ENCODE assay signal across 9 mouse cellular contexts in the genomic region with DNA sequence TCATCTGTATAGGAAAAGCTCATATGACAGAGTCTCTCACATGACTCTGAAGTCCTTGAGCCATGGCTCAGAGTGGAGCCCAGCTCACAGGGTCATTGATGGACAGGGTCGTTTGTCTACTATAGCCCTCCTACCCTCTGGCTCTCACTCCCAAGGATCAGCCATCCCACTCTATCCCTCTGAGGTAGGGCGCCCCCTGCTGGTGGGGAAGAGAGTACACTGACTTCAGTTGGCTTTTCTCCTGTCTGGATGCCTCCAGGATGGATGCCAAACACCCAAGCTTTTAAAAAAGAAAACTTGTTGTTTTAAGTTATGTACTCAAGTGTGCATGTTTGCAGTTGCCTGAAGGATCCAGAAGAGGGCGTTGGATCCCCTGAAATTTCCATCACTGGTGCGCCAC.
A peak's percentile ranks its signal among the peaks of the same experiment; 100 is the strongest.
DNase-seq lines count a peak whose midpoint lies in the region; ATAC-seq and TF ChIP-seq lines count a peak whose summit lies in the region.
"Had no signal": no experiment of that assay in that cellular context is flagged by ENCODE, and none has a peak within 500 bp of the region (broad histone marks: within the 10 kb centered on the region; RNA-seq: fewer than 3 reads in every experiment).

No protein-coding gene starts in this region.

- WGBS in liver, postnatal 0 days (ENCODE audit: insufficient replicate concordance), result 45% methylated on average over 4 of the region's 4 CpGs
- WGBS in heart, embryonic 11.5 days (ENCODE audit: insufficient replicate concordance), result 41% methylated on average over 4 of the region's 4 CpGs
- 53% methylated on average over 4 of the region's 4 CpGs for WGBS in hindbrain, embryonic 13.5 days

- H3K4me2 ChIP-seq in liver, postnatal 0 days (ENCODE audit: low read depth, low read length), result no peak overlapping the region
- no peak overlapping the region for H3K4me2 ChIP-seq in heart, embryonic 11.5 days
- no peak overlapping the region for H3K4me2 ChIP-seq in hindbrain, embryonic 13.5 days

- DNase-seq in kidney, postnatal 10 days, result peak; percentile 39
- no peak for DNase-seq in kidney, adult 9 months
- DNase-seq in B cell, adult 2 months, result peak; percentile 33
- no peak for DNase-seq in ES-E14 (ENCODE audit: low read depth, low spot score)
- peak; percentile 45 for DNase-seq in liver, postnatal 0 days
- no peak for DNase-seq in left cerebral cortex, postnatal 25 days (ENCODE audit: low spot score in 2 of 2)
- DNase-seq: heart, postnatal 36 days had no signal

- H3K27ac ChIP-seq in ES-E14 (ENCODE audit: insufficient read depth, low read depth, low read length, poor library complexity, severe bottlenecking), result no peak overlapping the region
- H3K27ac ChIP-seq in liver, postnatal 0 days (ENCODE audit: low read depth), result no peak overlapping the region
- H3K27ac ChIP-seq in heart, embryonic 11.5 days (ENCODE audit: low read depth, low read length), result no peak overlapping the region
- H3K27ac ChIP-seq in hindbrain, embryonic 13.5 days, result no peak overlapping the region

- in situ Hi-C loops in ES-E14 (cut with MboI; ENCODE audit: low sequenced_read_pairs in 2 of 2, unreplicated experiment in 2 of 2), result no loop called here

- no peak for TF ChIP-seq EP300 in liver, postnatal 0 days (IDR thresholded peaks at IDR 0.05; ENCODE audit: low read depth)

- no peak overlapping the region for H3K9ac ChIP-seq in ES-E14 (ENCODE audit: insufficient read depth, low read depth, low read length, poor library complexity, severe bottlenecking)
- no peak overlapping the region for H3K9ac ChIP-seq in liver, postnatal 0 days (replicated peaks)
- no peak overlapping the region for H3K9ac ChIP-seq in heart, embryonic 11.5 days (ENCODE audit: low read depth, low read length)
- no peak overlapping the region for H3K9ac ChIP-seq in hindbrain, embryonic 13.5 days

- no peaks in the 10 kb centered on the region for H3K9me3 ChIP-seq in ES-E14 (ENCODE audit: control insufficient read depth, insufficient read depth, low read depth, low read length)
- no peaks in the 10 kb centered on the region for H3K9me3 ChIP-seq in liver, postnatal 0 days (ENCODE audit: low read length)
- no peaks in the 10 kb centered on the region for H3K9me3 ChIP-seq in heart, embryonic 11.5 days (replicated peaks; ENCODE audit: control insufficient read depth, low read length)
- H3K9me3 ChIP-seq in hindbrain, embryonic 13.5 days, result no peaks in the 10 kb centered on the region

- no peaks in the 10 kb centered on the region for H3K36me3 ChIP-seq in ES-E14 (ENCODE audit: control insufficient read depth, insufficient read depth, low read length, poor library complexity, severe bottlenecking)
- H3K36me3 ChIP-seq in liver, postnatal 0 days (replicated peaks; ENCODE audit: insufficient read depth, low read length), result no peaks in the 10 kb centered on the region
- no peaks in the 10 kb centered on the region for H3K36me3 ChIP-seq in heart, embryonic 11.5 days (ENCODE audit: control insufficient read depth, insufficient read depth, low read length)
- no peaks in the 10 kb centered on the region for H3K36me3 ChIP-seq in hindbrain, embryonic 13.5 days

- peak; percentile 68 for TF ChIP-seq CTCF in liver, postnatal 0 days (IDR thresholded peaks at IDR 0.05; ENCODE audit: low read depth)

- intact Hi-C loops in left cerebral cortex, postnatal 25 days (cut with DNase I), result loop anchor here (5.0 kb wide), 1 partner anchor 737 kb away; no protein-coding TSS in a partner anchor

- no peaks in the 10 kb centered on the region for H3K27me3 ChIP-seq in liver, postnatal 0 days (ENCODE audit: insufficient read depth, low read length)
- peaks cover 7% of the 10 kb centered on the region; the same call in 1 of the 2 replicates for H3K27me3 ChIP-seq in heart, embryonic 11.5 days (ENCODE audit: control insufficient read depth, insufficient read depth, low read length)
- H3K27me3 ChIP-seq in hindbrain, embryonic 13.5 days, result peaks cover 31% of the 10 kb centered on the region

- ATAC-seq in liver, postnatal 0 days, result no peak
- no peak for ATAC-seq in heart, embryonic 11.5 days (replicated peaks; ENCODE audit: insufficient number of reproducible peaks, low FRiP score, low TSS enrichment)
- ATAC-seq in hindbrain, embryonic 13.5 days (ENCODE audit: low FRiP score), result no peak

- no peak overlapping the region for H3K4me3 ChIP-seq in ES-E14 (ENCODE audit: insufficient read depth in 1 of 2, low read depth in 1 of 2, low read length in 2 of 2, poor library complexity in 1 of 2, severe bottlenecking in 1 of 2)
- no peak overlapping the region for H3K4me3 ChIP-seq in liver, postnatal 0 days (ENCODE audit: low read depth, low read length)
- no peak overlapping the region for H3K4me3 ChIP-seq in heart, embryonic 11.5 days (ENCODE audit: low read depth, low read length)
- H3K4me3 ChIP-seq in hindbrain, embryonic 13.5 days, result no peak overlapping the region

- peaks cover 1 to 10% of the 10 kb centered on the region in 2 experiments; a peak in 2 of 4 replicates for H3K4me1 ChIP-seq in ES-E14 (ENCODE audit: control insufficient read depth in 2 of 2, insufficient read depth in 2 of 2, low read length in 2 of 2, poor library complexity in 1 of 2)
- peaks cover 2% of the 10 kb centered on the region; the same call in 1 of the 2 replicates for H3K4me1 ChIP-seq in liver, postnatal 0 days (ENCODE audit: insufficient read depth)
- 0 out of 2 replicates have a peak, but pooled peaks cover 3% of the 10 kb centered on the region for H3K4me1 ChIP-seq in heart, embryonic 11.5 days (ENCODE audit: control insufficient read depth, insufficient read depth, low read length)
- peaks cover 17% of the 10 kb centered on the region for H3K4me1 ChIP-seq in hindbrain, embryonic 13.5 days (replicated peaks)

TF ChIP-seq in ES-E14, 5 proteins besides CTCF, POLR2A, EP300 and RAD21:
- no peak for TF ChIP-seq HCFC1 (IDR thresholded peaks at IDR 0.05; ENCODE audit: borderline replicate concordance, insufficient read depth, low read length)
- TF ChIP-seq CHD2 (IDR thresholded peaks at IDR 0.05; ENCODE audit: low read depth, low read length), result no peak
- 0 out of 2 replicates have a peak, but pooled peaks have one; percentile 14 for TF ChIP-seq ZC3H11A (IDR thresholded peaks at IDR 0.05; ENCODE audit: borderline replicate concordance, low read depth, low read length)

Comparison
In these comparisons a context has a peak if more than half of its experiments do, and no peak if none do; other contexts are left out.
1. DNase-seq: peak in kidney, postnatal 10 days (single experiment), B cell, adult 2 months (2 of 2) and liver, postnatal 0 days (single experiment); none in kidney, adult 9 months (single experiment), ES-E14 (single experiment) and left cerebral cortex, postnatal 25 days (0 of 2).